Mouse (Mus musculus): ENCODE measurements at regions not wholly inside any gene's neighbourhood (a gene's known extent, or its start where the extent isn't known, plus 50 kb on each side); places are given as distances from the start of the nearest gene placed in this dataset.

- DNase-seq (ENCODE audit: low spot score in 2 of 2): no peak
Measured at GRCm38 (mm10) chr6:84514623-84515022, 79.1 kb downstream of the Cyp26b1 start.

DNA sequence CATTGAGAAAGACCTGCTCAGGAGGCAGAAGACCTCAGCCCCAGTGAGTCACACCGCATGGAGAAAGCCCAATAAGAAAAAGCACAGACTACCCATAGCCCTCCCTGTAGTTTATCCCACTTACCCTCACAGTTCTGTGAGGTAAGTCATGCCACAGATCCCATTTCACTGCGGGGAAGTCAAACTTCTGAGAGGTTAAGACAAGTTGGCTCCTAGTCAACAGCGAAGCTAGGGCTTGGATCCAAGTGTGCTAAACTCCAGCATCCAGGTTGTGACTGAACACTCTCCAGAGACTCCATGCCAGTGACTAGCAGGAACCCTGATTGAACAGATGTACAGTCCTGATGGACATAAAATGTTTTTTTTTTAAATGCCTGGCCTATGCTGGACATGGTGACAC is 85.1 kb downstream of the Cyp26b1 start:
- DNase-seq (ENCODE audit: low spot score in 2 of 2): no peak

GRCm38 (mm10) chr6:84506675-84507074 is 87.0 kb downstream of the Cyp26b1 start:
- no peak for DNase-seq (ENCODE audit: low spot score in 2 of 2)

GRCm38 (mm10) chr6:84500255-84500886 is 93.3 kb downstream of the Cyp26b1 start:
- DNase-seq (ENCODE audit: low spot score in 2 of 2): no peak

- no peak for DNase-seq (ENCODE audit: low spot score in 2 of 2)
Measured at GRCm38 (mm10) chr6:84498076-84498475, 95.6 kb downstream of the Cyp26b1 start.

GRCm38 (mm10) chr6:84493676-84494075 is 100.0 kb downstream of the Cyp26b1 start:
- no peak for DNase-seq (ENCODE audit: low spot score in 2 of 2)

DNA sequence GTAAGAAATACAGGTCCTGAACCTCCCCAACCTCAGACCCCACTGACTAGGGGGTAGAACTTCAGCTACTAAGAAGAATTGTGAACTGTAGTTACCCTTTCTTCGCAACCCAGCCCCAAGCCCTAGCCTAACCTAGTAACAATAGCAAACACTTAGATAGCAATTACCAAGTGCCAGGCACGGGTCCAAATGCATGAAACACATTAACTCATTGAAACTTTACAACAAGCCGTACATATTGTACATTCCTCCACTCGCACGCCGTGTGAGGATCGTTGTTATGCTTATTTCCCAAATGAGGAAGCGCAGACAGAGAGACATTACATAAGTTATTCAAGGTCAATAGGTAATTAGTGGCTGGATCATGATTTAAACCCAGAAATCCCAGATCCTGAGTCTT is 100.5 kb downstream of the Cyp26b1 start:
- DNase-seq (ENCODE audit: low spot score in 2 of 2): no peak

DNA sequence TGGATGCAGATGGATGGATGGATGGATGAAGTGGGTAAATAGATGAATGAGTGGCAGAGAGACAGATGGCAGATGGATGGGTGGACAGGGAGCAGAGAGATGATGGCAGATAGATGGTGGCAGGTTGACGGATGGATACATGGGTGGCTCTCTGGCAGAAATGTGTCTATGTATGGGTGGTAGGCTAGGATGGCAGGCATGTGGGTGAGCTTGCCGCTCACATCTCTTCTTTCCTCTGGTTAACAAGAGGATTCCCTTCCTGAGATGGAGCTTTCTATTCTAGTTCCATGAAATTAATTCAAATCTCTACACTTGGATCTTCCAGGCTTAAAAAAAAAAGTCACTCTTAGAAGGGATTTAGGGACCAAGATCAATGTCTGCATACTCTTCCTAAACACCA is 101.1 kb downstream of the Cyp26b1 start:
- DNase-seq (ENCODE audit: low spot score in 2 of 2): no peak

GRCm38 (mm10) chr6:84491106-84491505 is 102.6 kb downstream of the Cyp26b1 start:
- no peak for DNase-seq (ENCODE audit: low spot score in 2 of 2)

- no peak for DNase-seq (ENCODE audit: low spot score in 2 of 2)
Measured at GRCm38 (mm10) chr6:84481205-84481604, 112.5 kb downstream of the Cyp26b1 start.

DNA sequence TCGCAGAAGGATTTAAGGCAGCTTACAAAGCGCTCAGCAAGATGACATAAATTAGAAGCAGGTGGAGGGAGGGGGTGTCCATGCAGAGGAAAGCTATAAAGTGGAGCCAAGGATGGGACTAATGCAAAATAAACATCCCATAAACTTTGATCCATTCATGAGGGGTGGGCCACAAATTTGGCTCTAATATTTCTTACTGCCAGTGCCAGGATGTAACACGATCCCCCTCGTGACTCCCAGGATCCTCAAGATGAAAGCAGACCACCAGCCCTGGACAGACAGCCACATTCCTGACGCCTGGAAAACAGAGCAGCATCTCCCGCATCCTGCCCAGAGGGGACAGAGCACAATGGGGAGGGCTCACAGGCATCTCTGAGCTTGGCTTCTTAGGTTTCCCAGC is 116.6 kb downstream of the Cyp26b1 start:
- DNase-seq (ENCODE audit: low spot score in 2 of 2): no peak

GRCm38 (mm10) chr6:84476466-84476865 is 117.2 kb downstream of the Cyp26b1 start:
- no peak for DNase-seq (ENCODE audit: low spot score in 2 of 2)

DNA sequence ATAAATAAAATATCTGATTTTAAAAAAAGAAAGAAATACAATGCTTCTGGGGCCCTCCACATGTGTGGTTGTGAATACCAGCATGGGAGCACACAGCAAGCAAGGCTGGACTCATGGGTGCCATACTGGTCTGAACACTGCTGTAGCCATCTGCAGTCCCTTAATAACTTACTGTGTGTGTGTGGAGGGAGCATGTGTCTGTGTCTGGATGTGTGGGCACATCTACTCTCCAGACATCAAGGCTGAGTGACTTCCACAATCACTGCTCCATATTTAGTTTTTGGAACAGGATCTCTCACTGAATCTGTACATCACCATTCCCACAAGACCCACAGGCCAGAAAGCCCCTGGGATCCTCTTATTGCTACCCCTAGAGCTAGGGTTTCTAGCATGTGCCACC is 118.9 kb downstream of the Cyp26b1 start:
- DNase-seq (ENCODE audit: low spot score in 2 of 2): no peak

DNA sequence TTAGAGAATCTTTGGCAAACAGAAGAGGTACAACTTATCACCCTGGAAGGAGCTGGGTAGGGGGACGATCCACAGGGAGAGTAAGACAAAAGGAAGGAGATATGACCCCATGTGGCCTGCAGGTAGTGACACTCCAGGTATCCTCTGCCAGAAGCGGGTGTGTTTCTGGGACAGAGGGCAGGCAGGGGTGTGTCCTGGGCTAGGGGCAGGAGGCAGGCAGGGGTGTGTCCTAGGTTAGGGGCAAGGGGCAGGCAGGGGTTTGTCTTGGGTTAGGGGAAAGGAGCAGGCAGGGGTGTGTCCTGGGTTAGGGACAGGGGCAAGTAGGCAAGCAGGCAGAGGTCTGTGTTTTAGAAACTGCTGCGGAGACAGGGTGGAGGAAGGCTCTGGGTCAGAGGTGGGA is 120.5 kb downstream of the Cyp26b1 start:
- DNase-seq (ENCODE audit: low spot score in 2 of 2): no peak

GRCm38 (mm10) chr6:84472287-84472686 is 121.4 kb downstream of the Cyp26b1 start:
- DNase-seq (ENCODE audit: low spot score in 2 of 2): no peak

DNA sequence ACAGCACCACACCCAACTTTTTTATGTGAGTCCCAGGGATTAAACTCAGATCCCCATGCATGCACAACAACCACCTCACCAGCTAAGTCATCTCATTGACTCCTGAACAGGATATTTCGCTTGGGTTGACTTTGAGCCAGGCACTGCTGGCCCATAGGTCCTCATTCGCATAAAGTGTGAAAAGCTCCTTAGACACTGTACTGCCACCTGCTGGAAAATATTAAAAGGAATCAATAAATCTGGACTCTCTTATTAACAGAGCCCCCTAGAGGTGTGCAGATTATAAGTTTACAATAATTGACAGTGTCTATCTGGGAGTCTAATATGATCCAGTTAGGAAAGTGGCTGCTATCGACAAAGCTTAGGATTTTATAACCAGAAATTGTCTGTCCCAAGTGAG is 126.4 kb downstream of the Cyp26b1 start:
- DNase-seq (ENCODE audit: low spot score in 2 of 2): no peak

- DNase-seq (ENCODE audit: low spot score in 2 of 2): peak; percentile 43 to 73
Measured at GRCm38 (mm10) chr6:84466223-84466622, 127.5 kb downstream of the Cyp26b1 start.

- no peak for DNase-seq (ENCODE audit: low spot score in 2 of 2)
Measured at GRCm38 (mm10) chr6:84465596-84465995, 128.1 kb downstream of the Cyp26b1 start.

DNA sequence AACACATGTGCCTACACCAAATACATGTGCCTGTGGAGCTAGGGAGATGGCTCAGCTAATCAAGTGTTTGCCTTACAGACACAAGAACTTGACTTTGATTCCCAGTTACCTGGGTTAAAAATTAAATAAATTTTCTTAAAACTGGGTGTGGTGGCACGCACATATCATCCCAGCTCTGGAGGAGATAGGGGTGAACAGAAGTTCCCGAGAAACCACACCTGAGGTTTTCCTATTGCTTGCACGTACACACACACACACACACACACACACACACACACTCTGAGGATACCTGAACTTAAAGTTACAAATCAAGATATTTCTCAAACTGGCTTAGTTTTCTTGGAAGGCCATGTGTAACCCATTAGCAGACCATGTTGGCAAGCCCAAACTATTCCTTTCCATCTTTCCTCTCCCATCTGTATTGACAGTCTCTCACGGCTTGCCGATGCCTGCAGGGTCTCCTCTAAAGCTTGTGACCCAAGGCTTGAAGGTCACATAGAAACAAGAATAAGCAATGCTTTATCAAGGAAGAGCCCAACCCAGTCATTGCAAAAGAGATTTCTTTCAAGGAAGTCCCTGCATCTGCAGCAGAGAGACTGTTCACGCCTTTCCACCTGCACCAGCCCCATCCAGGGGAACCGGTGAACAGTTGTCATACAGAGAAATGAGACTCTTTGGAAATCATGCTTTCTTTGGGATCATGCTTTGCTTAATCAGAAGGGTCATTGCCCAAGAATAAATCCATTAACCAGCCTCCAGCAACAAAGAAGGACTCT is 129.9 kb downstream of the Cyp26b1 start:
- DNase-seq (ENCODE audit: low spot score in 2 of 2): no peak

GRCm38 (mm10) chr6:84456803-84457202 is 136.9 kb downstream of the Cyp26b1 start:
- DNase-seq (ENCODE audit: low spot score in 2 of 2): no peak

DNA sequence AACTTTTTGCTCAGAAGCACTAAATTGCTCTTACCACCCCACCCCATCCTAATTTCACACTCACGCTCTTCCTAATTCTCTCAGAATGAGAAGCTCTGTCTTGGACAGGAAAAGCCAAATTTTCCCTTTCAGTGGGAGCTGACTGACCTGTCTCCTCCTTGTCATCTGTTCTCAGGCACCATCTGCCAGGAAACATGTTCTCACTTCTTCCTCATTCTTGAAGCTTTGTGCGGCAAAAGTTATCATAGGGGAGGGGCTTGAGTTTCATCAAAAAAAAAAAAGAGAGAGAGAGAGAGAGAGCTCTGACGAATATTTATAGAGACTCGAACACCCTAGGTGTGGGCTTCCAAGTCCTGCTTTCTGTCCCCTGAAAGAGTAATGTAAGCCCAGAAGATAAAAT is 148.6 kb downstream of the Cyp26b1 start:
- peak in 1 of 2 experiments; percentile 29 for DNase-seq (ENCODE audit: low spot score in 2 of 2)

GRCm38 (mm10) chr6:84442667-84443066 is 151.0 kb downstream of the Cyp26b1 start:
- DNase-seq (ENCODE audit: low spot score in 2 of 2): peak; percentile 19 to 22

All from layer of hippocampus, adult 18-20 months (tissue).